Mouse (Mus musculus): ENCODE measurements at regions not wholly inside any gene's neighbourhood (a gene's known extent, or its start where the extent isn't known, plus 50 kb on each side); places are given as distances from the start of the nearest gene placed in this dataset.

GRCm38 (mm10) chr3:103496683-103497082 is 78.3 kb upstream of the Syt6 start:
- WGBS: 27% methylated on average over 3 of the region's 3 CpGs
- no peak for DNase-seq (ENCODE audit: low spot score)
- Histone ChIP-seq H3K4me3 (no peak overlapping the region), H3K9me3 (replicated peaks) (no peaks in the 10 kb centered on the region), H3K36me3 (no peaks in the 10 kb centered on the region), H3K27me3 (ENCODE audit: low read depth, poor library complexity, severe bottlenecking) (no peaks in the 10 kb centered on the region), H3K4me1 (peaks cover 12% of the 10 kb centered on the region), H3K27ac (replicated peaks) (no peak overlapping the region)

GRCm38 (mm10) chr3:103497696-103498095 is 77.3 kb upstream of the Syt6 start:
- WGBS: 91% methylated on average over 3 of the region's 3 CpGs
- Histone ChIP-seq H3K4me3 (no peak overlapping the region), H3K27ac (replicated peaks) (no peak overlapping the region), H3K4me1 (peaks cover 14% of the 10 kb centered on the region), H3K9me3 (replicated peaks) (no peaks in the 10 kb centered on the region), H3K27me3 (ENCODE audit: low read depth, poor library complexity, severe bottlenecking) (no peaks in the 10 kb centered on the region), H3K36me3 (no peaks in the 10 kb centered on the region)
- DNase-seq (ENCODE audit: low spot score): no peak

- H3K4me3 ChIP-seq: no peak overlapping the region
- H3K27ac ChIP-seq (replicated peaks): no peak overlapping the region
- 75% methylated on average over 4 of the region's 4 CpGs for WGBS
- H3K36me3 ChIP-seq: no peaks in the 10 kb centered on the region
- DNase-seq (ENCODE audit: low spot score): no peak
- no peaks in the 10 kb centered on the region for H3K9me3 ChIP-seq (replicated peaks)
- peaks cover 15% of the 10 kb centered on the region for H3K4me1 ChIP-seq
- H3K27me3 ChIP-seq (ENCODE audit: low read depth, poor library complexity, severe bottlenecking): no peaks in the 10 kb centered on the region
Measured at GRCm38 (mm10) chr3:103498458-103498857, 76.6 kb upstream of the Syt6 start.

GRCm38 (mm10) chr3:103499801-103500200 is 75.2 kb upstream of the Syt6 start:
- H3K4me3 ChIP-seq: no peak overlapping the region
- no peaks in the 10 kb centered on the region for H3K9me3 ChIP-seq (replicated peaks)
- H3K4me1 ChIP-seq: peaks cover 15% of the 10 kb centered on the region
- H3K27me3 ChIP-seq (ENCODE audit: low read depth, poor library complexity, severe bottlenecking): no peaks in the 10 kb centered on the region
- H3K36me3 ChIP-seq: no peaks in the 10 kb centered on the region
- 89% methylated on average over 1 of the region's 1 CpGs for WGBS
- DNase-seq (ENCODE audit: low spot score): no peak
- no peak overlapping the region for H3K27ac ChIP-seq (replicated peaks)

- WGBS: 70% methylated on average over 4 of the region's 4 CpGs
- Histone ChIP-seq H3K27ac (replicated peaks) (no peak overlapping the region), H3K4me3 (no peak overlapping the region), H3K27me3 (ENCODE audit: low read depth, poor library complexity, severe bottlenecking) (no peaks in the 10 kb centered on the region), H3K9me3 (replicated peaks) (no peaks in the 10 kb centered on the region), H3K36me3 (no peaks in the 10 kb centered on the region), H3K4me1 (peaks cover 15% of the 10 kb centered on the region)
- DNase-seq (ENCODE audit: low spot score): no peak
Measured at GRCm38 (mm10) chr3:103500366-103500765, 74.7 kb upstream of the Syt6 start.

GRCm38 (mm10) chr3:103504160-103504559 is 70.9 kb upstream of the Syt6 start:
- no peaks in the 10 kb centered on the region for H3K9me3 ChIP-seq (replicated peaks)
- H3K36me3 ChIP-seq: no peaks in the 10 kb centered on the region
- no peaks in the 10 kb centered on the region for H3K27me3 ChIP-seq (ENCODE audit: low read depth, poor library complexity, severe bottlenecking)
- DNase-seq (ENCODE audit: low spot score): no peak
- H3K4me3 ChIP-seq: no peak overlapping the region
- WGBS: 94% methylated on average over 3 of the region's 3 CpGs
- H3K27ac ChIP-seq (replicated peaks): no peak overlapping the region
- 0 out of 2 replicates have a peak, but pooled peaks cover 3% of the 10 kb centered on the region for H3K4me1 ChIP-seq

- 78% methylated on average over 6 of the region's 6 CpGs for whole genome bisulfite sequencing
- no peak for DNase-seq (ENCODE audit: low spot score)
- Histone ChIP-seq H3K4me3 (no peak overlapping the region), H3K27me3 (ENCODE audit: low read depth, poor library complexity, severe bottlenecking) (no peaks in the 10 kb centered on the region), H3K36me3 (no peaks in the 10 kb centered on the region), H3K27ac (replicated peaks) (no peak overlapping the region), H3K4me1 (no peaks in the 10 kb centered on the region; the same call in 1 of the 2 replicates), H3K9me3 (replicated peaks) (no peaks in the 10 kb centered on the region)
Measured at GRCm38 (mm10) chr3:103513411-103513810, 61.6 kb upstream of the Syt6 start.

- no peaks in the 10 kb centered on the region; the same call in 1 of the 2 replicates for H3K4me1 ChIP-seq
- no peaks in the 10 kb centered on the region for H3K36me3 ChIP-seq
- no peak for DNase-seq (ENCODE audit: low spot score)
- no peak overlapping the region for H3K27ac ChIP-seq (replicated peaks)
- no peaks in the 10 kb centered on the region for H3K27me3 ChIP-seq (ENCODE audit: low read depth, poor library complexity, severe bottlenecking)
- H3K9me3 ChIP-seq (replicated peaks): no peaks in the 10 kb centered on the region
- 67% methylated on average over 7 of the region's 7 CpGs for WGBS
- H3K4me3 ChIP-seq: no peak overlapping the region
Measured at GRCm38 (mm10) chr3:103514061-103514460, 61.0 kb upstream of the Syt6 start.

GRCm38 (mm10) chr3:103515946-103516345 is 59.1 kb upstream of the Syt6 start:
- Histone ChIP-seq H3K36me3 (no peaks in the 10 kb centered on the region), H3K4me3 (no peak overlapping the region), H3K9me3 (replicated peaks) (no peaks in the 10 kb centered on the region), H3K4me1 (no peaks in the 10 kb centered on the region; the same call in 1 of the 2 replicates), H3K27me3 (ENCODE audit: low read depth, poor library complexity, severe bottlenecking) (no peaks in the 10 kb centered on the region), H3K27ac (replicated peaks) (no peak overlapping the region)
- WGBS: 76% methylated on average over 5 of the region's 5 CpGs
- no peak for DNase-seq (ENCODE audit: low spot score)

GRCm38 (mm10) chr3:103517376-103518304 is 57.4 kb upstream of the Syt6 start:
- WGBS: 74% methylated on average over 8 of the region's 8 CpGs
- H3K36me3 ChIP-seq: no peaks in the 10 kb centered on the region

GRCm38 (mm10) chr3:103518624-103519023 is 56.4 kb upstream of the Syt6 start:
- Histone ChIP-seq H3K27ac (replicated peaks) (no peak overlapping the region), H3K27me3 (ENCODE audit: low read depth, poor library complexity, severe bottlenecking) (no peaks in the 10 kb centered on the region), H3K4me1 (no peaks in the 10 kb centered on the region; the same call in 1 of the 2 replicates), H3K9me3 (replicated peaks) (no peaks in the 10 kb centered on the region), H3K4me3 (no peak overlapping the region), H3K36me3 (no peaks in the 10 kb centered on the region)
- DNase-seq (ENCODE audit: low spot score): no peak
- 89% methylated on average over 2 of the region's 2 CpGs for WGBS

More at GRCm38 (mm10) chr3:103517376-103518304, 57.4 kb upstream of the Syt6 start:
- Histone ChIP-seq H3K4me3 (no peak overlapping the region), H3K4me1 (no peaks in the 10 kb centered on the region; the same call in 1 of the 2 replicates), H3K27me3 (ENCODE audit: low read depth, poor library complexity, severe bottlenecking) (no peaks in the 10 kb centered on the region), H3K27ac (replicated peaks) (no peak overlapping the region), H3K9me3 (replicated peaks) (no peaks in the 10 kb centered on the region)
- no peak for DNase-seq (ENCODE audit: low spot score)

All from midbrain, embryonic 10.5 days (tissue).